Mouse (Mus musculus): Measurements from ENCODE around the gene H2-K1.

GRCm38 (mm10) chr17:33956336-33956735, 43.8 kb downstream of the H2-K1 start:
- no peak for TF ChIP-seq CTCF (IDR thresholded peaks at IDR 0.05; ENCODE audit: control insufficient read depth, insufficient read depth, insufficient replicate concordance, low read depth, low read length)
- no peak for TF ChIP-seq POLR2A (IDR thresholded peaks at IDR 0.05; ENCODE audit: control insufficient read depth, low read depth, low read length)
